Mouse (Mus musculus) intestine, embryonic 15.5 days (tissue): Measurements from ENCODE around the gene Klrc3. TPM values are rescaled to one million over a fixed set of nuclear protein-coding genes. Genes with fewer than 3 reads are reported as not detected.

Experiments used
- polyA plus RNA-seq: library from polyadenylated mRNA; unstranded; fragments of >200 nt; fragmentation: Nextera tagmentation; extraction: Ambion mirVana; gene quantifications from 2 replicates; pipeline ENCODE4 v1.2.1, GENCODE M21; 2015

Gene Klrc3
- polyA plus RNA-seq, 1 experiment from 2014 or later: not detected

Other genes with a start within 250 kb of the Klrc3 start
- gene Clec1b, start 246.0 kb downstream of the Klrc3 start, polyA plus RNA-seq: 1.2 and 1.3 TPM in 2 replicates
- gene Clec9a, start 234.5 kb downstream of the Klrc3 start, polyA plus RNA-seq: 0.13 and 0.20 TPM in 2 replicates
- gene Clec1a, start 191.3 kb downstream of the Klrc3 start, polyA plus RNA-seq: 3.8 and 4.3 TPM in 2 replicates
- gene Olr1, start 136.2 kb downstream of the Klrc3 start, polyA plus RNA-seq: 0.04 and 0.13 TPM in 2 replicates
- gene Tmem52b, start 130.8 kb downstream of the Klrc3 start, polyA plus RNA-seq: 0.09 TPM in 1 of 2 replicates, not detected in the other
- 38.5 and 43.7 TPM in 2 replicates for gene Gabarapl1, start 110.2 kb downstream of the Klrc3 start, polyA plus RNA-seq
- gene Klre1, start 65.4 kb downstream of the Klrc3 start, polyA plus RNA-seq: not detected in 2 replicates
- gene Klrd1, start 51.6 kb downstream of the Klrc3 start, polyA plus RNA-seq: 1.3 and 1.8 TPM in 2 replicates
- 0.15 and 0.29 TPM in 2 replicates for gene Klrk1, start 19.5 kb downstream of the Klrc3 start, polyA plus RNA-seq
- 0.09 TPM in 1 of 2 replicates, not detected in the other for gene Klrc2, start 17.4 kb upstream of the Klrc3 start, polyA plus RNA-seq
- gene Klrc1, start 35.6 kb upstream of the Klrc3 start, polyA plus RNA-seq: 0.39 and 0.40 TPM in 2 replicates
- gene Klri1, start 73.8 kb upstream of the Klrc3 start, polyA plus RNA-seq: not detected in 2 replicates
- 0.10 and 0.11 TPM in 2 replicates for gene Klri2, start 97.1 kb upstream of the Klrc3 start, polyA plus RNA-seq
- not detected in 2 replicates for gene Gm156, start 140.9 kb upstream of the Klrc3 start, polyA plus RNA-seq
- gene Gm17631, start 219.3 kb upstream of the Klrc3 start, polyA plus RNA-seq: not detected in 2 replicates
- not detected in 2 replicates for gene Klra17, start 233.3 kb upstream of the Klrc3 start, polyA plus RNA-seq